Mouse (Mus musculus): ENCODE results near the gene Olfr877.
A peak's percentile ranks its signal among the peaks of the same experiment; 100 is the strongest.

Gene Olfr877

GRCm38 (mm10) chr9:37853969-37854368, at the start of gene Olfr877:
TSS of gene Olfr877 (plus strand) at chr9:37854269.
- DNase-seq (ENCODE audit: low read depth): no peak

- no peak for DNase-seq (ENCODE audit: low read depth)
These were observed 46.8 kb upstream of the Olfr877 start for GRCm38 (mm10) chr9:37807235-37807634.

GRCm38 (mm10) chr9:37808456-37808855, 45.6 kb upstream of the Olfr877 start:
- no peak for DNase-seq (ENCODE audit: low read depth)

- DNase-seq (ENCODE audit: low read depth): no peak
These were observed 45.1 kb upstream of the Olfr877 start for GRCm38 (mm10) chr9:37808976-37809375.

GRCm38 (mm10) chr9:37814696-37815095, 39.4 kb upstream of the Olfr877 start:
- no peak for DNase-seq (ENCODE audit: low read depth)

GRCm38 (mm10) chr9:37829881-37830280, 24.2 kb upstream of the Olfr877 start:
- no peak for DNase-seq (ENCODE audit: low read depth)

- DNase-seq (ENCODE audit: low read depth): peak; percentile 27
These were observed 20.7 kb upstream of the Olfr877 start for GRCm38 (mm10) chr9:37833341-37833740.

GRCm38 (mm10) chr9:37849267-37849666, 4.8 kb upstream of the Olfr877 start:
- no peak for DNase-seq (ENCODE audit: low read depth)

- DNase-seq (ENCODE audit: low read depth): no peak
These were observed 9.3 kb downstream of the Olfr877 start for GRCm38 (mm10) chr9:37863325-37863724.

GRCm38 (mm10) chr9:37870246-37870645, 16.2 kb downstream of the Olfr877 start:
- DNase-seq (ENCODE audit: low read depth): no peak

- no peak for DNase-seq (ENCODE audit: low read depth)
These were observed 17.0 kb downstream of the Olfr877 start for GRCm38 (mm10) chr9:37871097-37871496.

- DNase-seq (ENCODE audit: low read depth): no peak
These were observed 17.5 kb downstream of the Olfr877 start for GRCm38 (mm10) chr9:37871536-37871935.

- DNase-seq (ENCODE audit: low read depth): no peak
These were observed 36.9 kb downstream of the Olfr877 start for GRCm38 (mm10) chr9:37890960-37891359.

- no peak for DNase-seq (ENCODE audit: low read depth)
These were observed 42.6 kb downstream of the Olfr877 start, which contains the start of gene Olfr145 for GRCm38 (mm10) chr9:37896661-37897060. TSS of gene Olfr145 (plus strand) at chr9:37896724.

- no peak for DNase-seq (ENCODE audit: low read depth)
These were observed 51.5 kb downstream of the Olfr877 start for GRCm38 (mm10) chr9:37905555-37905954.
